Mouse (Mus musculus) hindbrain, embryonic 10.5 days (tissue): Measurements from ENCODE around the gene Itgb8. TPM values are rescaled to one million over a fixed set of nuclear protein-coding genes. Genes with fewer than 3 reads are reported as not detected.
A peak's percentile ranks its signal among the peaks of the same experiment; 100 is the strongest.

Experiments used
- DNase-seq: peaks from one replicate; pipeline ENCODE4 v3.0.0-alpha.2; 2017; ENCODE audit warnings: low spot score
- H3K27ac ChIP-seq: fragments of 300-500 bp; sonication (generic); 2 replicates; pipeline ENCODE4 v1.5.1; 2016; ENCODE audit warnings: mild to moderate bottlenecking, moderate library complexity
- H3K27me3 ChIP-seq: fragments of 300-500 bp; sonication (generic); 2 replicates; pipeline ENCODE4 v1.6.1; 2016; ENCODE audit warnings: mild to moderate bottlenecking; ENCODE audit not compliant: poor library complexity, insufficient read depth, severe bottlenecking
- H3K36me3 ChIP-seq: fragments of 300-500 bp; sonication (generic); 2 replicates; pipeline ENCODE4 v1.6.1; 2016; ENCODE audit warnings: mild to moderate bottlenecking, moderate library complexity
- H3K4me1 ChIP-seq: fragments of 300-500 bp; sonication (generic); replicated peaks from 2 replicates; pipeline ENCODE4 v1.6.1; 2016; ENCODE audit warnings: mild to moderate bottlenecking
- H3K4me3 ChIP-seq: fragments of 300-500 bp; sonication (generic); 2 replicates; pipeline ENCODE4 v1.5.1; 2016; ENCODE audit warnings: mild to moderate bottlenecking, moderate library complexity
- H3K9me3 ChIP-seq: fragments of 300-500 bp; sonication (generic); 2 replicates; pipeline ENCODE4 v1.6.1; 2016; ENCODE audit warnings: mild to moderate bottlenecking, moderate library complexity
- WGBS: fragments of 180-500 bp; shearing (Covaris S2); methylation state at CpG from one replicate; pipeline ENCODE4 v1.1.7; 2016; 5-methylcytosine and 5-hydroxymethylcytosine counted together
- polyA plus RNA-seq: library from polyadenylated mRNA; unstranded; fragments of >200 nt; fragmentation: Nextera tagmentation; extraction: Ambion mirVana; gene quantifications from 2 replicates; pipeline ENCODE4 v1.2.1, GENCODE M21; 2016

The Itgb8 gene
- polyA plus RNA-seq: 20.9 and 21.8 TPM in 2 replicates

GRCm38 (mm10) chr12:119238696-119239415 is at the start of gene Itgb8:
Gene Itgb8, minus strand, starts transcription at chr12:119238802.
- peaks cover 49% of the 10 kb centered on the region for H3K4me1 ChIP-seq
- H3K27ac ChIP-seq: peak within 1 kb of the TSS; percentile 99
- peak within 1 kb of the TSS; percentile 73 for H3K4me3 ChIP-seq
- H3K36me3 ChIP-seq: no peaks in the 10 kb centered on the region
- under 1% methylated on average over 29 of the region's 29 CpGs for WGBS
- peak; percentile 88 for DNase-seq
- H3K27me3 ChIP-seq: no peaks in the 10 kb centered on the region
- no peaks in the 10 kb centered on the region for H3K9me3 ChIP-seq

GRCm38 (mm10) chr12:119276282-119276681 is 37.7 kb upstream of the Itgb8 start:
- H3K4me1 ChIP-seq: peaks cover 30% of the 10 kb centered on the region
- no peak overlapping the region for H3K27ac ChIP-seq
- H3K4me3 ChIP-seq: no peak overlapping the region
- H3K27me3 ChIP-seq: no peaks in the 10 kb centered on the region
- WGBS: 75% methylated on average over 1 of the region's 1 CpGs
- no peaks in the 10 kb centered on the region for H3K9me3 ChIP-seq
- no peak for DNase-seq
- no peaks in the 10 kb centered on the region for H3K36me3 ChIP-seq

- Histone ChIP-seq H3K4me3 (no peak overlapping the region), H3K4me1 (peaks cover 30% of the 10 kb centered on the region), H3K27me3 (no peaks in the 10 kb centered on the region), H3K27ac (peak overlapping the region; percentile 79), H3K36me3 (no peaks in the 10 kb centered on the region), H3K9me3 (no peaks in the 10 kb centered on the region)
- no peak for DNase-seq
- WGBS: 8% methylated on average over 1 of the region's 1 CpGs
These were observed 35.0 kb upstream of the Itgb8 start for GRCm38 (mm10) chr12:119273605-119274004.

- Histone ChIP-seq H3K9me3 (no peaks in the 10 kb centered on the region), H3K36me3 (no peaks in the 10 kb centered on the region), H3K4me1 (peaks cover 30% of the 10 kb centered on the region), H3K27ac (no peak overlapping the region), H3K4me3 (no peak overlapping the region), H3K27me3 (no peaks in the 10 kb centered on the region)
- DNase-seq: no peak
- 86% methylated on average over 1 of the region's 1 CpGs for WGBS
These were observed 33.4 kb upstream of the Itgb8 start for GRCm38 (mm10) chr12:119271964-119272363.

DNA sequence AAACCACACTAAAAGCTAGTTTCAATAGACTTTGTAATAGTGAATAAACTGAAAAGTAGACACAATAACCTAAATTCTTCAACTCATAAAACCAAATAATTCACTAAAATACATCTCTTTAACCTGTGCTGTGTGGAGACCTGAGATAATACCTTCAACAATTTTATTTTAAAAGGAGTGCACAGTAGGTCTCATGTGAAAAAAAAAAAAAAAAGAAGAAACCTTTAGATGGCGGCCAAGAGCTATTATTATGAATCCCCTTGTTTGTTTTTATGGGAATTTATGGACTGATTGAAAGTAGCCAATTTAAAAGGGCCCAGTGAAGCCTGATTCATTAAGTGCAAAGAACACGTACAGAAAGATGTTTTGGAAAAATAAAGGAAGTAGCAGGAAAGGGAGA is 31.4 kb upstream of the Itgb8 start:
- WGBS: 83% methylated on average over 2 of the region's 2 CpGs
- no peaks in the 10 kb centered on the region for H3K27me3 ChIP-seq
- no peaks in the 10 kb centered on the region for H3K36me3 ChIP-seq
- peaks cover 30% of the 10 kb centered on the region for H3K4me1 ChIP-seq
- no peak overlapping the region for H3K4me3 ChIP-seq
- H3K9me3 ChIP-seq: no peaks in the 10 kb centered on the region
- DNase-seq: no peak
- no peak overlapping the region for H3K27ac ChIP-seq

DNA sequence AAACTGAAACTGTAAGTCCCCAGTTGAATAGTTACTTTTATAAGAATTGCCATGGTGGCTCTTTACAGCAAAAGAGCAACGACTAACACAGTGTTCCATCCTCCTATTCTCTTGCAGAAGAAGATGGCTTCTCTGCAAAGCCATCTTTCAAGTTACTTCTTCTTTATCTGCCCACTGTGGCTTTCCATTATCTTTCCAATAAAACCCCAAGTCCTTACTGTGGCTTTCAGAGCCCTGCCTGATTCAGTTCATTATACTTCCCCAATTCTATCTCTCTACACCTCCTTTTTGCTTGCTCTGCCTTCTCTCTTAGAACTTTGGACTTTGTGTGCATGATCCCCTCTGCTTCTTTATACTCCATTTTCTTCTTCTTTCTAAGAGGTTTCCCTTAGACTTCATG is 30.1 kb upstream of the Itgb8 start:
- Histone ChIP-seq H3K9me3 (no peaks in the 10 kb centered on the region), H3K27ac (no peak overlapping the region), H3K4me1 (peaks cover 18% of the 10 kb centered on the region), H3K4me3 (no peak overlapping the region), H3K36me3 (no peaks in the 10 kb centered on the region), H3K27me3 (no peaks in the 10 kb centered on the region)
- DNase-seq: no peak
- 70% methylated on average over 1 of the region's 1 CpGs for WGBS

DNA sequence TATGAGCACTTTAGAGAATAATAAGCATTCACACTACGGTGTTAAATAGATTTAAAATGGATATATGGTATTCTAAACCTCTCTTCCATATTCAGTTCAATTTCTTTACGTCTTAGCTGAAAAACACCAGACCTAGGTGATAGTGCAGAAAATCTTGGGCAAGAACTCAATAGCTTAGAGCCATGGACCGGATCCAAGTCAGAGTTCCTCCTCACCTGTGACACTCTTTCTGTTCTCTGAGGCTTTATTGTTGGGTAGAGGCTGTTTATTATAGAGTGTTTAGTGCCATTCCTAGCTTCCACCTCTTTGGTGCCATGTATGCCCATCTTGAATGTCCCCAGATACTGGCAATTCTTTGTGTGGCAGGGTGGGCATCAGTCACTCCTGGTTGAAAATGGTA is 25.9 kb upstream of the Itgb8 start:
- no peak for DNase-seq
- H3K4me3 ChIP-seq: no peak overlapping the region
- 97% methylated on average over 3 of the region's 3 CpGs for WGBS
- H3K27ac ChIP-seq: no peak overlapping the region
- H3K9me3 ChIP-seq: no peaks in the 10 kb centered on the region
- no peaks in the 10 kb centered on the region for H3K36me3 ChIP-seq
- H3K27me3 ChIP-seq: no peaks in the 10 kb centered on the region
- H3K4me1 ChIP-seq: no peaks in the 10 kb centered on the region

GRCm38 (mm10) chr12:119248581-119248980 is 10.0 kb upstream of the Itgb8 start:
- DNase-seq: no peak
- H3K27me3 ChIP-seq: no peaks in the 10 kb centered on the region
- 36% methylated on average over 1 of the region's 1 CpGs for WGBS

GRCm38 (mm10) chr12:119241071-119241470 is 2.5 kb upstream of the Itgb8 start:
- no peak for DNase-seq

More at GRCm38 (mm10) chr12:119248581-119248980, 10.0 kb upstream of the Itgb8 start:
- Histone ChIP-seq H3K4me1 (no peaks in the 10 kb centered on the region), H3K36me3 (no peaks in the 10 kb centered on the region), H3K4me3 (no peak overlapping the region), H3K9me3 (no peaks in the 10 kb centered on the region), H3K27ac (no peak overlapping the region)

GRCm38 (mm10) chr12:119237921-119238695 is 494 bp downstream of the Itgb8 start:
- Histone ChIP-seq H3K27ac (peak overlapping the region; percentile 99), H3K36me3 (no peaks in the 10 kb centered on the region), H3K4me1 (peaks cover 55% of the 10 kb centered on the region), H3K27me3 (no peaks in the 10 kb centered on the region), H3K4me3 (peak overlapping the region; percentile 73), H3K9me3 (no peaks in the 10 kb centered on the region)
- under 1% methylated on average over 35 of the region's 35 CpGs for WGBS
- peak; percentile 89 for DNase-seq

More at GRCm38 (mm10) chr12:119241071-119241470, 2.5 kb upstream of the Itgb8 start:
- Histone ChIP-seq H3K4me1 (peaks cover 28% of the 10 kb centered on the region), H3K27me3 (no peaks in the 10 kb centered on the region), H3K9me3 (no peaks in the 10 kb centered on the region), H3K4me3 (no peak overlapping the region), H3K36me3 (no peaks in the 10 kb centered on the region), H3K27ac (peak overlapping the region; percentile 24; the same call in 1 of the 2 replicates)
- WGBS: 22% methylated on average over 1 of the region's 1 CpGs

DNA sequence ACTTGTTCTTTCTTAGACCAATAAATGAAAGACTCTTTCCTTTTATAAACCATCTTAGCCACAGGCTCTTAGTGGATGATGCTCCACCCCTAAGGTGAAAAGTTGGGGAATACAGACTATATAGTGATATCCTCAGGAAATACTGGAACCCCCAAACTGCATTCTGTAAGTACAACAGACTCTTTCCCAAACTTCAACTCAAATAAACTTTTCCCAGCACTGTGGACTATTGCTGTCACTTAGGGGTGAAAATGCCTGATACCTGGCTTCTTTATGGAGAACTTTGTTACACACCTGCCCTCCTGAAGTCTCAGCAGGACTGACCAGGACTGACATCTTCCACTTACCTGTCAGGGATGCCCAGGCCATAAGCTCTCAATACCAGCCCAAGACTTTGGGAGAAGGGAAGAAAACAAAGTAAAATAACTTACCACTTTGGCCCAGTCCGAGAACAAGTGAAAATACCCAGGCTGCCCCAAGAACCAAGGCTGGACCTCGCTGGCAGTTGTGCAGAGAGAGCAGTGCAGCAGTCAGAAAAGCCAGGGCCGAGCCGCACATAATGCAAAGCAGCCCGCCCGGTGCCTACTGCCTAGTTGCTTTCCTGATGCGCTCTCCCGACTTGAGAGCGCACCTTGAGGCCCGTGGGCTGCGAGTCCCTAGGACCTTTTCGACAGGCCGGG is 1.2 kb downstream of the Itgb8 start:
- H3K9me3 ChIP-seq: no peaks in the 10 kb centered on the region
- 1% methylated on average over 13 of the region's 13 CpGs for WGBS
- no peaks in the 10 kb centered on the region for H3K27me3 ChIP-seq
- H3K36me3 ChIP-seq: peaks cover 1% of the 10 kb centered on the region; the same call in 1 of the 2 replicates
- H3K4me3 ChIP-seq: peak overlapping the region; percentile 73
- no peak for DNase-seq
- peak overlapping the region; percentile 99 for H3K27ac ChIP-seq
- H3K4me1 ChIP-seq: peaks cover 55% of the 10 kb centered on the region

DNA sequence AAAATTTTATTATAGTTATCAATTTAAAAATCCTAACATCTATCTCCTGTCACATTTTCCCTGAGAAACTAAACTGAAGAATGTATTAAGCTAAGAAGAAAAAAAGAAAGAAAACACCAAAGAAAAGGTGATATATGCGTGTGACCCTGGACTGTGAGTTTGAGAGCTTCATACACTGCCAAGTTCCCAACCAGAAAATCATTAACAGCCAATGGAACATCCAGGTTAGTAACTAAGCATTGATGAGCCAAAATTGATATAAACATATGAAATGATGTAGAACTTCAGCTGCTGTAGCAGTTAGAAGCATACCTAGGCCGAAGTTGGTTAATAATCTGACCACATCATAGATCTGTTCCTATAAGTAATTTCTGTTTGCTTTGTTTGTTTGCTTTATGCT is 6.8 kb downstream of the Itgb8 start:
- WGBS: 92% methylated on average over 2 of the region's 2 CpGs
- H3K27me3 ChIP-seq: no peaks in the 10 kb centered on the region

GRCm38 (mm10) chr12:119230444-119230843 is 8.2 kb downstream of the Itgb8 start:
- DNase-seq: no peak
- Histone ChIP-seq H3K4me1 (peaks cover 21% of the 10 kb centered on the region), H3K9me3 (no peaks in the 10 kb centered on the region), H3K27ac (no peak overlapping the region), H3K27me3 (no peaks in the 10 kb centered on the region), H3K4me3 (no peak overlapping the region), H3K36me3 (peaks cover 34% of the 10 kb centered on the region)

More for the DNA sequence above, 6.8 kb downstream of the Itgb8 start:
- Histone ChIP-seq H3K4me1 (peaks cover 28% of the 10 kb centered on the region), H3K9me3 (no peaks in the 10 kb centered on the region), H3K27ac (no peak overlapping the region), H3K36me3 (peaks cover 34% of the 10 kb centered on the region), H3K4me3 (no peak overlapping the region)
- DNase-seq: no peak
